Mouse (Mus musculus): ENCODE data around the gene Fsd1. TPM values are rescaled to one million over a fixed set of nuclear protein-coding genes. Genes with fewer than 3 reads are reported as not detected.
A peak's percentile ranks its signal among the peaks of the same experiment; 100 is the strongest.

Fsd1 gene
- total RNA-seq, 2 experiments from 2014 or later, result 0.31 TPM; not detected in 1

GRCm38 (mm10) chr17:56007444-56008355 lies 21.4 kb downstream of the Fsd1 start:
- intact Hi-C loops (cut with DNase I), result no loop called here
- no peak for DNase-seq

DNA sequence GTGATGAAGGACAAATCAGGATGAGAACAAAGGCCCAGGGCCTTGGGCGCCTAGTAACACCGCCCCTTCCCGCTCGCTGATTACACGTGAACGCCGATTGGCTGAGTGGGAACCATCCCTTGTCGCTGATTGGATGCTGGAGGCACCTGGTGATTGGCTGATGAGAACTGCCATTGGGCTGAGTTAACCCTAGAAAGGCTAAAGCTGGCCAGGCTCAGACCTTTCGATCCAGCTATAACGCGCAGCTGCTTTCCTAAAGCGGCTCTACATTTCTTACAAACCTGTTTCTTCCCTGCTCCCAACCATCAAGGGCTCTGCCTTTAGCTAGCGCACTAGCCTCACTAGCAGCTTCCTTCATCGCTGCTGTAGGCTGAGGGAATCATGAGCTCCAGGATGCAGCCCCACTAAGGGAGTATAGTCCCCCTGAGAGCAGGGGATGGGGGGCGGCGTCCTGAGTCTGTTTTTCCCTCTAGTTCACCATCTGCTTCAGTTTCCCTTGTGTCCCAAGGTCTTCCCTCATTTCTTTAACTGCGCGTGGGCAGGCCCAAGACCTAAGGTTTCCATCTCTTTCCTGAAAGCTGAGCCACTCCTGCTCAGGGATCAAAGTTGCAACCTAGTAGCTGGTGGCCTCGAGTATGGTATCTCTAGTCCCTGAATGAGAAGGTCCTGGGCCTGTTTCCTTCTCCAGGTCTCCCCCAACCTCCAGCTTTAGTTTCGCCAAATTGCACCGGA lies 22.2 kb downstream of the Fsd1 start:
- intact Hi-C loops (cut with DNase I), result no loop called here
- peak; percentile 96 for DNase-seq

- peak; percentile 93 to 94 for DNase-seq
- intact Hi-C loops (cut with DNase I), result no loop called here
These were observed 23.0 kb downstream of the Fsd1 start for GRCm38 (mm10) chr17:56009088-56009961.

- no peak for DNase-seq
- intact Hi-C loops (cut with DNase I), result loop anchor here (1.0 kb wide), 1 partner anchor 34 kb away; no protein-coding TSS in a partner anchor
These were observed 23.6 kb downstream of the Fsd1 start for GRCm38 (mm10) chr17:56009962-56010240.

DNA sequence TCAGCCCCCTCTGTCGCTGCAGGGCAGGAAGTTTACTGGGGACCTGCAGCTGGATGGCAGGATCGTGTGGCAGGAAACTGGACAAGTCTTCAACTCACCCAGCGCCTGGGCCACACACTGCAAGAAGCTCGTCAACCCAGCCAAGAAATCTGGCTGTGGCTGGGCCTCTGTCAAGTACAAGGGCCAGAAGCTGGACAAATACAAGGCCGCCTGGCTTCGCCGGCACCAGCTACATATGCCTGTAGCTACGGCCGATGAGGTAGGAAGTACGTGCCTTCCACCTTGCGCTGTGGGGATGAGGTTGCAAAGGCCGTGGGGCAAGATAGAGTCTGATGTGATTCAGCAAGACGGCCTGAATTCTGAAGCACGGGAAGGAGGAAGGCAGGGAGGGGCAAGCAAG lies 23.9 kb downstream of the Fsd1 start:
- intact Hi-C loops (cut with DNase I), result loop anchor here (1.0 kb wide), 1 partner anchor 34 kb away; no protein-coding TSS in a partner anchor
- no peak for DNase-seq

GRCm38 (mm10) chr17:56010681-56011080 lies 24.4 kb downstream of the Fsd1 start:
- intact Hi-C loops (cut with DNase I), result loop anchor here (1.0 kb wide), 1 partner anchor 34 kb away; no protein-coding TSS in a partner anchor
- DNase-seq, result peak; percentile 73 to 90

DNA sequence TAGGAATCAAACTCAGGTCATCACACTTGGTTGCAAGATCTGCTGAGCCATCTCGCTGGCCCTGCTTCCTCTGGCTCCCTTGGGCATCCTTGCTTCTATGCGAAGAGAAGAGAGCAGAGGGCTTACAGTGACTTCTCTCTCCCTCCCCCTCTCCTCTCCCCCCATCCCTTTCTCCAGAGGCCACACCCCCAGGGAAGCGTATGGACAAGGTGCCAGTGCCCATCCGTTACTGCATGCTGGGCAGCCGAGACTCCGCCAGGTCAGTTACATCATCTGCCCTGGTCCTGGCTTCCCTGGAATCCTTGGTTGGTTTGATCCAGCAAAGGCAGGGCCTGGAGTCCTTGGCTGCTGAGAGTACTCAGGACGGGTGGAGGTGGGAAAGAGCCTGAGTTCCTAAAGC lies 25.1 kb downstream of the Fsd1 start:
- no peak for DNase-seq
- intact Hi-C loops (cut with DNase I), result no loop called here

DNA sequence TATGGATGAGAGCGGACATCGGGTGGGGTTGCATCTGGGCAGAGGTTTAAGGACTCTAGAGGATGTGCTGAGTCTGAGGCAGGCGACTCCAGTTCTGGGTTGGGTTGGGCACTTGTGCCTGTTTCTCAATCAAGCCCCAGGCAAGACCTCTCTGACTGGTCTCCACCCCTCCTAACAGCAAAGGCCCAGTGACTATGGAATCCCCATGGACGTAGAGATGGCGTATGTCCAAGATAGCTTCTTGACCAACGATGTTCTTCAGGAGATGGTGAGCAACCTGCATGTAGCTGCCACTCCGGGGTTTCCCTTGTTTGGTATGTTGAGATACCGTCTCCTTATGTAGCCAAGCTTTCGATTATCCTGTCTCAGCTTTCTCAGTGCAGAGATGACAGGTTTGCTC lies 29.0 kb downstream of the Fsd1 start:
- intact Hi-C loops (cut with DNase I), result no loop called here

GRCm38 (mm10) chr17:56016382-56016781 lies 30.1 kb downstream of the Fsd1 start:
- intact Hi-C loops (cut with DNase I), result no loop called here
- DNase-seq, result no peak

More for the DNA sequence above, 29.0 kb downstream of the Fsd1 start:
- no peak for DNase-seq

- intact Hi-C loops (cut with DNase I), result no loop called here
- no peak for DNase-seq
These were observed 30.8 kb downstream of the Fsd1 start for GRCm38 (mm10) chr17:56016793-56017785.

DNA sequence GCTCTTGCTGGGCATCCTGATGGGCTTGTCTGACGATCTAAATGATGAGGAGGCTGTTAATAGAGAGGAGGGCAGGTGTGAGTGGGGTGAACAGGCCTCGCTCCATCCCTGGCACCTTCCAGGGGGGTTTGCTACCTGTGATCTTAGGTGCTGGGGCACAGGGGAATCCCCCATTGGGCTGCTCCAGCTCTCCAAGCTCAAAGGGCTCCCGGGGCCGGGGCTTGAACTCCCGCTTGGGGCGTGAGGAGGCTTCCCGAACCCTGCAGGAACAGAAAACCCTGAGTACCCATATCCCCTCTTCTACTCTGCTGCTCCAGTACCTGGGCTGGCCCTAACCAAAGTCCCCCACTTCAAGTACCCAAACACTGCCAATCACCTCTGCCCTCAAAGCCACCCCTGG lies 31.5 kb downstream of the Fsd1 start:
- DNase-seq, result no peak
- intact Hi-C loops (cut with DNase I), result no loop called here

GRCm38 (mm10) chr17:56018347-56019131 lies 32.2 kb downstream of the Fsd1 start:
- intact Hi-C loops (cut with DNase I), result no loop called here
- DNase-seq, result peak; percentile 57 to 65

DNA sequence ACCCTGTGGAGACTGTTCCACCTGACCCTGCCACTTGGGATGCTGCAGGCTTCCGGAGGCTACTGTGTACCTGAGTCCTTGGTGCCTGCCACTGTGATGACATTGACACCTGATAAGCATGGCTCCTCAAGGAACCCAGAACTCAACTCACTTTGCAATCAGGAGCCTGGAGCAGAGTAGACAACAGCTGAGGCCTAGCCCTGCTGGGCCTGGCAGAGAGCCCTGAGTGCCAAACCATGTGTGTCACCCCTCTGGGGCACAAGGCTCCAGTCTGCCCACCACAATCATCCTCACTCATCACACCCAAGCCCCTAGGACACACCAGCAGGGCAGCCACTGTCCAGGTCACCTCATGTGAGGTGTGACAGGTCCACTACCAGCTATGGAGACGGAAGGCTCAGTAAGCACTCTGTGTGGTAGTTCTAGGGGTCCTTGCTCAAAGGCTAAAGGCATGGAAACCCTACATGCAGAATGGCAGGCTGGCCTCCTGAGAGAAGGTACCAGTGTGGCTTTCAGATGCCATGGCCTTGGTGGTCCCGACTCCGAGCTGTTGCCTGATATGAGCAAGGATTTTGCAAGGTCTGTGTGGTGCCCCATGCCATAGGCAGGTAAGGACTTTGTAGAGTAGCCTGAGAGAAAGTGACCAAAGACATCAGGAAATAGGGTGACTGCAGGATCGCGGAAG lies 34.2 kb downstream of the Fsd1 start:
- intact Hi-C loops (cut with DNase I), result no loop called here
- no peak for DNase-seq

- intact Hi-C loops (cut with DNase I), result no loop called here
- no peak for DNase-seq
These were observed 35.0 kb downstream of the Fsd1 start for GRCm38 (mm10) chr17:56021161-56021910.

GRCm38 (mm10) chr17:56022131-56022988 lies 36.1 kb downstream of the Fsd1 start:
- intact Hi-C loops (cut with DNase I), result no loop called here
- no peak for DNase-seq

GRCm38 (mm10) chr17:56022989-56023290 lies 36.6 kb downstream of the Fsd1 start:
- intact Hi-C loops (cut with DNase I), result no loop called here

DNA sequence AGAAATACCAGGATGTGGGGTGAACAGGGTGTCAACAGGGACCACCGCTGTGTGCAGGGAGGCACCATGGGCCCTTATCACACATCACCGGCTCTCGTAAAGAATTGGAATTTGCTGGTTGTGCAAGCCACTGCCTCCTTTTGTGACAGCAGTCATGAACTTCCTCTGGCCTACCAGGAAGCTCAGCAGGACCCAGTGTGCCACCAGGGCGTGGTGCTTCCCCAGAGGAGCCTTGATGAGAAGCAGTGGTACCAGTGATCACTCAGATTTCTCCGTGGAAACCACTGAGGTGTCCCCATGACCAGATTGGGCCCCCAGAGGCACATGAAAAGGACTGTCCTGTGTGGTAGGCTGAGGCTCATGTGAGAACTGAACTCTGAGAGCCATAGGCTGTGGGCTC lies 37.1 kb downstream of the Fsd1 start:
- intact Hi-C loops (cut with DNase I), result no loop called here
- DNase-seq, result no peak

More at GRCm38 (mm10) chr17:56022989-56023290, 36.6 kb downstream of the Fsd1 start:
- DNase-seq, result no peak
